Mouse (Mus musculus): ENCODE measurements around the gene Zfp326.

The Zfp326 gene

GRCm38 (mm10) chr5:105867427-105867826, 8.9 kb upstream of the Zfp326 start:
- no peak for DNase-seq (ENCODE audit: low spot score in 2 of 2)

- DNase-seq (ENCODE audit: low spot score in 2 of 2): no peak
These were observed 8.4 kb upstream of the Zfp326 start for GRCm38 (mm10) chr5:105867841-105868447.

GRCm38 (mm10) chr5:105868593-105868992, 7.8 kb upstream of the Zfp326 start:
- DNase-seq (ENCODE audit: low spot score in 2 of 2): peak; percentile 58 to 85

GRCm38 (mm10) chr5:105869739-105870138, 6.6 kb upstream of the Zfp326 start:
- no peak for DNase-seq (ENCODE audit: low spot score in 2 of 2)

- DNase-seq (ENCODE audit: low spot score in 2 of 2): no peak
These were observed 5.2 kb upstream of the Zfp326 start for GRCm38 (mm10) chr5:105871140-105871539.

GRCm38 (mm10) chr5:105872176-105872575, 4.2 kb upstream of the Zfp326 start:
- DNase-seq (ENCODE audit: low spot score in 2 of 2): no peak

GRCm38 (mm10) chr5:105872916-105873315, 3.4 kb upstream of the Zfp326 start:
- no peak for DNase-seq (ENCODE audit: low spot score in 2 of 2)

GRCm38 (mm10) chr5:105873774-105874173, 2.6 kb upstream of the Zfp326 start:
- no peak for DNase-seq (ENCODE audit: low spot score in 2 of 2)

- DNase-seq (ENCODE audit: low spot score in 2 of 2): no peak
These were observed 1.9 kb upstream of the Zfp326 start for GRCm38 (mm10) chr5:105874476-105874875.

- DNase-seq (ENCODE audit: low spot score in 2 of 2): peak in 1 of 2 experiments; percentile 45
These were observed 785 bp downstream of the Zfp326 start for GRCm38 (mm10) chr5:105876925-105877774.

- no peak for DNase-seq (ENCODE audit: low spot score in 2 of 2)
These were observed 11.0 kb downstream of the Zfp326 start for GRCm38 (mm10) chr5:105887317-105887716.

GRCm38 (mm10) chr5:105898161-105898560, 21.8 kb downstream of the Zfp326 start:
- no peak for DNase-seq (ENCODE audit: low spot score in 2 of 2)

- DNase-seq (ENCODE audit: low spot score in 2 of 2): no peak
These were observed 32.8 kb downstream of the Zfp326 start for GRCm38 (mm10) chr5:105909209-105909608.

GRCm38 (mm10) chr5:105909671-105910070, 33.3 kb downstream of the Zfp326 start:
- no peak for DNase-seq (ENCODE audit: low spot score in 2 of 2)

GRCm38 (mm10) chr5:105911498-105911897, 35.1 kb downstream of the Zfp326 start:
- no peak for DNase-seq (ENCODE audit: low spot score in 2 of 2)

GRCm38 (mm10) chr5:105917398-105917797, 41.0 kb downstream of the Zfp326 start:
- no peak for DNase-seq (ENCODE audit: low spot score in 2 of 2)

- peak; percentile 27 to 64 for DNase-seq (ENCODE audit: low spot score in 2 of 2)
These were observed 41.9 kb downstream of the Zfp326 start for GRCm38 (mm10) chr5:105918289-105918688.

GRCm38 (mm10) chr5:105922818-105923487, 46.6 kb downstream of the Zfp326 start:
- DNase-seq (ENCODE audit: low spot score in 2 of 2): no peak

- DNase-seq (ENCODE audit: low spot score in 2 of 2): no peak
These were observed 48.0 kb downstream of the Zfp326 start for GRCm38 (mm10) chr5:105924347-105924746.

- DNase-seq (ENCODE audit: low spot score in 2 of 2): no peak
These were observed 49.3 kb downstream of the Zfp326 start for GRCm38 (mm10) chr5:105925568-105926255.

GRCm38 (mm10) chr5:105930282-105930681, 53.9 kb downstream of the Zfp326 start:
- peak in 1 of 2 experiments; percentile 23 for DNase-seq (ENCODE audit: low spot score in 2 of 2)

GRCm38 (mm10) chr5:105932392-105932791, 56.0 kb downstream of the Zfp326 start:
- no peak for DNase-seq (ENCODE audit: low spot score in 2 of 2)
